Mouse (Mus musculus): Measurements from ENCODE around the gene Clk1. TPM values are rescaled to one million over a fixed set of nuclear protein-coding genes. Genes with fewer than 3 reads are reported as not detected.

Gene Clk1
- polyA plus RNA-seq, 1 experiment from 2014 or later, result 171 TPM

GRCm38 (mm10) chr1:58365829-58366228 is 58.0 kb downstream of the Clk1 start:
- H3K4me1 ChIP-seq (replicated peaks; ENCODE audit: insufficient read depth, low read length), result no peaks in the 10 kb centered on the region
- H3K4me3 ChIP-seq (replicated peaks; ENCODE audit: low read depth, low read length), result no peak overlapping the region
- no peak for TF ChIP-seq CTCF (IDR thresholded peaks at IDR 0.05; ENCODE audit: low read depth)
- no peaks in the 10 kb centered on the region for H3K27me3 ChIP-seq (ENCODE audit: insufficient read depth, low read length)
- H3K36me3 ChIP-seq (ENCODE audit: insufficient read depth, low read length), result no peaks in the 10 kb centered on the region
- WGBS, result 99% methylated on average over 3 of the region's 3 CpGs
- ATAC-seq (replicated peaks; ENCODE audit: low FRiP score, low read depth) (no peak), DNase-seq (ENCODE audit: low spot score) (no peak)
- H3K9ac ChIP-seq (ENCODE audit: low read depth, low read length), result no peak overlapping the region
- no peaks in the 10 kb centered on the region for H3K9me3 ChIP-seq (replicated peaks; ENCODE audit: low read length)
- H3K4me2 ChIP-seq (ENCODE audit: low read length), result no peak overlapping the region
- H3K27ac ChIP-seq, result no peak overlapping the region

- ATAC-seq (replicated peaks; ENCODE audit: low FRiP score, low read depth) (no peak), DNase-seq (ENCODE audit: low spot score) (no peak)
- Histone ChIP-seq H3K36me3 (ENCODE audit: insufficient read depth, low read length) (no peaks in the 10 kb centered on the region), H3K4me2 (ENCODE audit: low read length) (no peak overlapping the region), H3K27ac (no peak overlapping the region), H3K4me3 (replicated peaks; ENCODE audit: low read depth, low read length) (no peak overlapping the region), H3K9me3 (replicated peaks; ENCODE audit: low read length) (no peaks in the 10 kb centered on the region), H3K4me1 (replicated peaks; ENCODE audit: insufficient read depth, low read length) (no peaks in the 10 kb centered on the region), H3K9ac (ENCODE audit: low read depth, low read length) (no peak overlapping the region), H3K27me3 (ENCODE audit: insufficient read depth, low read length) (no peaks in the 10 kb centered on the region)
- no peak for TF ChIP-seq CTCF (IDR thresholded peaks at IDR 0.05; ENCODE audit: low read depth)
- WGBS, result 79% methylated on average over 12 of the region's 12 CpGs
Observed at GRCm38 (mm10) chr1:58364551-58364950, 59.3 kb downstream of the Clk1 start.

DNA sequence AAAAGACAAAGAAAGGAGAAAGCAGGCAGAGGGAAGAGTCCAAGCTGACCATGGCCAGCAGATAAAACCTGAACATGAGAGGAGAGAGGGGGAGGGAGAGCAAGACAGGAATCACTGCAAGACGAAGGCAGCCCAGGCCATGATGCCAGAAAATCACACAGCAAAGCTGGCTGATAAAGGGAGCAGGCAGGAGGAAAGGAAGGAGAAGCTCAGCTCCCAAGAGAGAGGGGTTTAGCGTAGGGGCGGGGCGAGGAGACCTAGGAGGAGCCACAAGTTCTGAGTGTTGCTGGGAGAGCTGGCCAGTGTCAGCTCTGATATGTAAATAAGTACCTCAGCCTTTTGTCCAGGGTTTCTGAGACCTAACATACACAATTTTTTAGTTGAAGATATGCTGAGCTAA is 61.6 kb downstream of the Clk1 start:
- no peak overlapping the region for H3K27ac ChIP-seq
- H3K27me3 ChIP-seq (ENCODE audit: insufficient read depth, low read length), result no peaks in the 10 kb centered on the region
- H3K4me2 ChIP-seq (ENCODE audit: low read length), result no peak overlapping the region
- ATAC-seq (replicated peaks; ENCODE audit: low FRiP score, low read depth), result no peak
- no peak for DNase-seq (ENCODE audit: low spot score)
- H3K9me3 ChIP-seq (replicated peaks; ENCODE audit: low read length), result no peaks in the 10 kb centered on the region
- TF ChIP-seq CTCF (IDR thresholded peaks at IDR 0.05; ENCODE audit: low read depth), result no peak
- 72% methylated on average over 4 of the region's 4 CpGs for WGBS
- H3K4me3 ChIP-seq (replicated peaks; ENCODE audit: low read depth, low read length), result no peak overlapping the region
- H3K9ac ChIP-seq (ENCODE audit: low read depth, low read length), result no peak overlapping the region
- no peaks in the 10 kb centered on the region for H3K36me3 ChIP-seq (ENCODE audit: insufficient read depth, low read length)
- no peaks in the 10 kb centered on the region for H3K4me1 ChIP-seq (replicated peaks; ENCODE audit: insufficient read depth, low read length)

Other genes with a start within 250 kb of the Clk1 start
- gene Aox4, start 213.7 kb downstream of the Clk1 start, polyA plus RNA-seq (2015; fragmentation: Nextera tagmentation; extraction: Ambion mirVana), result 0.03 TPM in 1 of 2 replicates, not detected in the other
- 0.08 and 0.09 TPM in 2 replicates for gene Aox2, start 145.7 kb downstream of the Clk1 start, polyA plus RNA-seq (2015; fragmentation: Nextera tagmentation; extraction: Ambion mirVana)
- 316 and 335 TPM in 2 replicates for gene Bzw1, start 31.2 kb downstream of the Clk1 start, polyA plus RNA-seq (2015; fragmentation: Nextera tagmentation; extraction: Ambion mirVana)
- 33.6 and 36.4 TPM in 2 replicates for gene Nif3l1, start 21.1 kb upstream of the Clk1 start, polyA plus RNA-seq (2015; fragmentation: Nextera tagmentation; extraction: Ambion mirVana)
- gene Ppil3, start 21.4 kb upstream of the Clk1 start, polyA plus RNA-seq (2015; fragmentation: Nextera tagmentation; extraction: Ambion mirVana), result 52.6 and 53.3 TPM in 2 replicates
- 23.4 and 23.9 TPM in 2 replicates for gene Orc2, start 81.0 kb upstream of the Clk1 start, polyA plus RNA-seq (2015; fragmentation: Nextera tagmentation; extraction: Ambion mirVana)
- gene Fam126b, start 162.3 kb upstream of the Clk1 start, polyA plus RNA-seq (2015; fragmentation: Nextera tagmentation; extraction: Ambion mirVana), result 7.5 and 8.0 TPM in 2 replicates
- gene Ndufb3, start 162.3 kb upstream of the Clk1 start, polyA plus RNA-seq (2015; fragmentation: Nextera tagmentation; extraction: Ambion mirVana), result 264 and 295 TPM in 2 replicates

Measured in kidney, postnatal 0 days (tissue).